Mouse (Mus musculus): Measurements from ENCODE around the gene March6. TPM values are rescaled to one million over a fixed set of nuclear protein-coding genes. Genes with fewer than 3 reads are reported as not detected.

Gene March6
- polyA plus RNA-seq, 1 experiment from 2014 or later: 102 TPM

- Histone ChIP-seq H3K4me1 (replicated peaks; ENCODE audit: control insufficient read depth, insufficient read depth, low read length) (0 out of 2 replicates have a peak, but pooled peaks cover 4% of the 10 kb centered on the region), H3K9ac (no peak overlapping the region), H3K4me2 (replicated peaks) (no peak overlapping the region), H3K27me3 (ENCODE audit: control insufficient read depth, insufficient read depth, low read length) (no peaks in the 10 kb centered on the region), H3K4me3 (replicated peaks; ENCODE audit: low read length) (no peak overlapping the region), H3K9me3 (ENCODE audit: control insufficient read depth, low read length) (no peaks in the 10 kb centered on the region), H3K27ac (no peak overlapping the region), H3K36me3 (replicated peaks; ENCODE audit: control insufficient read depth, insufficient read depth) (no peaks in the 10 kb centered on the region)
- DNase-seq (ENCODE audit: low spot score) (no peak), ATAC-seq (ENCODE audit: low FRiP score) (no peak)
- WGBS: 78% methylated on average over 7 of the region's 7 CpGs
Measured at GRCm38 (mm10) chr15:31567431-31567830, 36.6 kb upstream of the March6 start.

- Histone ChIP-seq H3K4me3 (replicated peaks; ENCODE audit: low read length) (no peak overlapping the region), H3K9me3 (ENCODE audit: control insufficient read depth, low read length) (no peaks in the 10 kb centered on the region), H3K9ac (no peak overlapping the region), H3K27me3 (ENCODE audit: control insufficient read depth, insufficient read depth, low read length) (no peaks in the 10 kb centered on the region), H3K27ac (no peak overlapping the region), H3K4me1 (replicated peaks; ENCODE audit: control insufficient read depth, insufficient read depth, low read length) (0 out of 2 replicates have a peak, but pooled peaks cover 4% of the 10 kb centered on the region), H3K36me3 (replicated peaks; ENCODE audit: control insufficient read depth, insufficient read depth) (no peaks in the 10 kb centered on the region), H3K4me2 (replicated peaks) (no peak overlapping the region)
- ATAC-seq (ENCODE audit: low FRiP score) (no peak), DNase-seq (ENCODE audit: low spot score) (no peak)
- whole genome bisulfite sequencing: 84% methylated on average over 1 of the region's 1 CpGs
Measured at GRCm38 (mm10) chr15:31565786-31566185, 34.9 kb upstream of the March6 start.

- Histone ChIP-seq H3K4me1 (replicated peaks; ENCODE audit: control insufficient read depth, insufficient read depth, low read length) (0 out of 2 replicates have a peak, but pooled peaks cover 4% of the 10 kb centered on the region), H3K9me3 (ENCODE audit: control insufficient read depth, low read length) (no peaks in the 10 kb centered on the region), H3K4me2 (replicated peaks) (no peak within 1 kb of the TSS), H3K9ac (no peak within 1 kb of the TSS), H3K27ac (no peak within 1 kb of the TSS), H3K36me3 (replicated peaks; ENCODE audit: control insufficient read depth, insufficient read depth) (no peaks in the 10 kb centered on the region), H3K4me3 (replicated peaks; ENCODE audit: low read length) (no peak within 1 kb of the TSS), H3K27me3 (ENCODE audit: control insufficient read depth, insufficient read depth, low read length) (no peaks in the 10 kb centered on the region)
- ATAC-seq (ENCODE audit: low FRiP score): no peak
- 52% methylated on average over 5 of the region's 5 CpGs for WGBS
- DNase-seq (ENCODE audit: low spot score): no peak
Measured at GRCm38 (mm10) chr15:31565184-31565583, 34.3 kb upstream of the March6 start, which contains the start of gene Cmbl. TSS of gene Cmbl (plus strand) at chr15:31565389.

- H3K9me3 ChIP-seq (ENCODE audit: control insufficient read depth, low read length): no peaks in the 10 kb centered on the region
- no peak overlapping the region for H3K4me2 ChIP-seq (replicated peaks)
- ATAC-seq (ENCODE audit: low FRiP score): no peak
- no peak overlapping the region for H3K9ac ChIP-seq
- no peak for DNase-seq (ENCODE audit: low spot score)
- WGBS: 75% methylated on average over 19 of the region's 19 CpGs
- H3K36me3 ChIP-seq (replicated peaks; ENCODE audit: control insufficient read depth, insufficient read depth): no peaks in the 10 kb centered on the region
- H3K4me3 ChIP-seq (replicated peaks; ENCODE audit: low read length): no peak overlapping the region
- H3K4me1 ChIP-seq (replicated peaks; ENCODE audit: control insufficient read depth, insufficient read depth, low read length): 0 out of 2 replicates have a peak, but pooled peaks cover 4% of the 10 kb centered on the region
- no peak overlapping the region for H3K27ac ChIP-seq
- no peaks in the 10 kb centered on the region for H3K27me3 ChIP-seq (ENCODE audit: control insufficient read depth, insufficient read depth, low read length)
Measured at GRCm38 (mm10) chr15:31563577-31564546, 33.0 kb upstream of the March6 start.

GRCm38 (mm10) chr15:31562847-31563246 is 32.0 kb upstream of the March6 start:
- 93% methylated on average over 8 of the region's 8 CpGs for WGBS
- no peak overlapping the region for H3K4me3 ChIP-seq (replicated peaks; ENCODE audit: low read length)
- no peak overlapping the region for H3K27ac ChIP-seq
- ATAC-seq (ENCODE audit: low FRiP score): no peak
- H3K36me3 ChIP-seq (replicated peaks; ENCODE audit: control insufficient read depth, insufficient read depth): no peaks in the 10 kb centered on the region
- H3K4me2 ChIP-seq (replicated peaks): no peak overlapping the region
- no peaks in the 10 kb centered on the region for H3K27me3 ChIP-seq (ENCODE audit: control insufficient read depth, insufficient read depth, low read length)
- no peak for DNase-seq (ENCODE audit: low spot score)
- H3K9ac ChIP-seq: no peak overlapping the region
- no peaks in the 10 kb centered on the region for H3K4me1 ChIP-seq (replicated peaks; ENCODE audit: control insufficient read depth, insufficient read depth, low read length)
- no peaks in the 10 kb centered on the region for H3K9me3 ChIP-seq (ENCODE audit: control insufficient read depth, low read length)

- Histone ChIP-seq H3K27me3 (ENCODE audit: control insufficient read depth, insufficient read depth, low read length) (no peaks in the 10 kb centered on the region), H3K27ac (no peak overlapping the region), H3K36me3 (replicated peaks; ENCODE audit: control insufficient read depth, insufficient read depth) (no peaks in the 10 kb centered on the region), H3K9ac (no peak overlapping the region), H3K4me2 (replicated peaks) (no peak overlapping the region), H3K4me3 (replicated peaks; ENCODE audit: low read length) (no peak overlapping the region), H3K4me1 (replicated peaks; ENCODE audit: control insufficient read depth, insufficient read depth, low read length) (no peaks in the 10 kb centered on the region), H3K9me3 (ENCODE audit: control insufficient read depth, low read length) (no peaks in the 10 kb centered on the region)
- 98% methylated on average over 4 of the region's 4 CpGs for WGBS
- ATAC-seq (ENCODE audit: low FRiP score) (no peak), DNase-seq (ENCODE audit: low spot score) (no peak)
Measured at GRCm38 (mm10) chr15:31561976-31562375, 31.1 kb upstream of the March6 start.

- Histone ChIP-seq H3K4me2 (replicated peaks) (no peak overlapping the region), H3K27me3 (ENCODE audit: control insufficient read depth, insufficient read depth, low read length) (no peaks in the 10 kb centered on the region)
Measured at GRCm38 (mm10) chr15:31561390-31561789, 30.5 kb upstream of the March6 start.

GRCm38 (mm10) chr15:31554855-31555254 is 24.0 kb upstream of the March6 start:
- no peak overlapping the region for H3K27ac ChIP-seq
- H3K4me1 ChIP-seq (replicated peaks; ENCODE audit: control insufficient read depth, insufficient read depth, low read length): no peaks in the 10 kb centered on the region
- no peak overlapping the region for H3K4me2 ChIP-seq (replicated peaks)
- 88% methylated on average over 2 of the region's 2 CpGs for WGBS
- no peaks in the 10 kb centered on the region for H3K9me3 ChIP-seq (ENCODE audit: control insufficient read depth, low read length)
- DNase-seq (ENCODE audit: low spot score): no peak
- no peaks in the 10 kb centered on the region for H3K27me3 ChIP-seq (ENCODE audit: control insufficient read depth, insufficient read depth, low read length)
- ATAC-seq (ENCODE audit: low FRiP score): no peak
- no peaks in the 10 kb centered on the region for H3K36me3 ChIP-seq (replicated peaks; ENCODE audit: control insufficient read depth, insufficient read depth)
- no peak overlapping the region for H3K4me3 ChIP-seq (replicated peaks; ENCODE audit: low read length)
- H3K9ac ChIP-seq: no peak overlapping the region

More at GRCm38 (mm10) chr15:31561390-31561789, 30.5 kb upstream of the March6 start:
- no peak for ATAC-seq (ENCODE audit: low FRiP score)
- Histone ChIP-seq H3K36me3 (replicated peaks; ENCODE audit: control insufficient read depth, insufficient read depth) (no peaks in the 10 kb centered on the region), H3K9me3 (ENCODE audit: control insufficient read depth, low read length) (no peaks in the 10 kb centered on the region), H3K4me1 (replicated peaks; ENCODE audit: control insufficient read depth, insufficient read depth, low read length) (no peaks in the 10 kb centered on the region), H3K27ac (no peak overlapping the region), H3K4me3 (replicated peaks; ENCODE audit: low read length) (no peak overlapping the region), H3K9ac (no peak overlapping the region)
- 63% methylated on average over 6 of the region's 6 CpGs for WGBS
- no peak for DNase-seq (ENCODE audit: low spot score)

GRCm38 (mm10) chr15:31550381-31550780 is 19.5 kb upstream of the March6 start:
- H3K4me2 ChIP-seq (replicated peaks): no peak overlapping the region
- no peak for ATAC-seq (ENCODE audit: low FRiP score)
- no peak for DNase-seq (ENCODE audit: low spot score)
- no peak overlapping the region for H3K27ac ChIP-seq
- H3K4me3 ChIP-seq (replicated peaks; ENCODE audit: low read length): no peak overlapping the region
- H3K36me3 ChIP-seq (replicated peaks; ENCODE audit: control insufficient read depth, insufficient read depth): no peaks in the 10 kb centered on the region
- H3K9me3 ChIP-seq (ENCODE audit: control insufficient read depth, low read length): no peaks in the 10 kb centered on the region
- H3K27me3 ChIP-seq (ENCODE audit: control insufficient read depth, insufficient read depth, low read length): no peaks in the 10 kb centered on the region
- 86% methylated on average over 4 of the region's 4 CpGs for WGBS
- H3K9ac ChIP-seq: no peak overlapping the region
- H3K4me1 ChIP-seq (replicated peaks; ENCODE audit: control insufficient read depth, insufficient read depth, low read length): no peaks in the 10 kb centered on the region
